Mouse (Mus musculus) bone marrow, adult 2 months (tissue): Measurements from ENCODE around the gene Gm9918.

Experiments
- CTCF ChIP-seq: fragments of 200-500 bp; IDR thresholded peaks from 2 replicates; pipeline ENCODE4 v1.5.1; 2011; ENCODE audit warnings: low read length, control low read depth; ENCODE audit not compliant: control insufficient read depth, insufficient read depth
- POLR2A ChIP-seq: fragments of 200-500 bp; IDR thresholded peaks from 2 replicates; pipeline ENCODE4 v1.6.1; 2011; ENCODE audit warnings: low read depth, mild to moderate bottlenecking, control low read depth, low read length, borderline replicate concordance; ENCODE audit not compliant: control insufficient read depth

GRCm38 (mm10) chr15:102222386-102222785, 48.0 kb upstream of the Gm9918 start:
- no peak for TF ChIP-seq CTCF
- no peak for TF ChIP-seq POLR2A
